Mouse (Mus musculus) gastrocnemius, postnatal 14 days (tissue): ENCODE results near the gene Thsd7a. TPM values are rescaled to one million over a fixed set of nuclear protein-coding genes. Genes with fewer than 3 reads are reported as not detected.

Experiments used
- DNase-seq: peaks from one replicate; pipeline ENCODE4 v3.0.0; 2021; ENCODE audit warnings: mixed read lengths
- intact Hi-C: fragments of 180-260 bp; cut with DNase I; formaldehyde crosslinking; loops from one replicate; pipeline ENCODE4 v1.15.1; 2025; ENCODE audit warnings: low total_unique reads
- total RNA-seq, 2 experiments: library from RNA; stranded (reverse); gene quantifications; 2 replicates each; pipeline ENCODE4 v1.2.3; 2021

Thsd7a gene
- total RNA-seq, 2 experiments from 2014 or later = 2.3 to 2.8 TPM

DNA sequence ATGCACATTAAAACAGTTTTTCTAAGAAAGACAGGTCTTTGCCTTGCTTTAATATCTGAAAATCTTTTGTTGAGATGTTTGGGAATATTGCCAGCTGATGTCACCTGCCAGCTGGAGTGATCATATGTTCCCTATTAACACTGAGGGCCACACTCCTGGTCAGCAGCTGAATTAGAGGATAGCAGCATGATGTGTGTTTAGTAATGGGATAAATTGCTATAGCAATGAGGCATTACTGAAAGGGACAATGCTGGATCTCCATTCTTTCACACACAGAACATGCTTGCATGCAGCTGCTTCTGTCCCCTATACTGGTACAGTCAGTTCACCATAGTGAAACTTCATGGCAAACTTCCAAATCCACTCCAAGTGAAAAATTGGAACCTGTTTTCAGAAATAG, 230.1 kb downstream of the Thsd7a start:
- intact Hi-C loops = no loop called here
- DNase-seq = no peak

GRCm38 (mm10) chr6:12518283-12518903, 230.8 kb downstream of the Thsd7a start:
- DNase-seq = no peak
- intact Hi-C loops = no loop called here

DNA sequence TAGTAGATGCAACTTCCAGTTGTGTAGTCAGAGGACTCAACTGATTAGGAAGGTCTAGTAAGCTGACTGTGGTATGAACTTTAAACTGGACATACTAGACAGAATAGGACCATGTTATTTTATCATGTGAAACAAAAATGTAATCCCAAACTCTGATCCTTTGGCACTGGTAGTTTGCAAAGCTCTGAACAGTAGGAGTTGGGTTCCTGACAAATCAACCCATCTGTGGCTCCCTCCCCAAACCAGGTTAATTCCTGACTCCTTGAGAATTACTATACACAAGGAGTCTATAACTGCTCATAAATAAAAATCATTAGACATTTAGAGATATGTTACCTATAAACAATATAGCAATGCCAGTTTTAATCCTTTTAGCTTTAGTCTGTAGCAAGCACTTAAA, 231.5 kb downstream of the Thsd7a start:
- no peak for DNase-seq
- intact Hi-C loops = no loop called here

DNA sequence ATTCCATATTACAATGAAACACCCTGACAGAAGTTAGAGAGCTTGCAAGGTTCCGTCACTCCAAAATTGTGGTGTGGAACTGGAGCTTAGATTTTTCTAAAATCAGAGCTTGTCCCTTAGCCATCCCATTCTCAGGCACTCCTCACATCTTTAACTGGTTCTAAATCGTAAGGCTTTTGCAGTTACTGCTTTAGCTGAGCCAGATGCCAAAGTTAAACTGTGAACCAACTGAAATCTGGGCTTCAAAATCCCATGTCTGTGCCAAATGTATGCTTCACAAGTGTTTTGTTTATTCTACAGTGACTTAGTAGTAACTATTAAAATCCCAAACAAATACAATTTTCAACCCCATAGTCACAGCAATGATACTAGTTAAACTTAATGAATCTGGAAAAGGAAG, 242.3 kb downstream of the Thsd7a start:
- intact Hi-C loops = no loop called here
- DNase-seq = no peak

DNA sequence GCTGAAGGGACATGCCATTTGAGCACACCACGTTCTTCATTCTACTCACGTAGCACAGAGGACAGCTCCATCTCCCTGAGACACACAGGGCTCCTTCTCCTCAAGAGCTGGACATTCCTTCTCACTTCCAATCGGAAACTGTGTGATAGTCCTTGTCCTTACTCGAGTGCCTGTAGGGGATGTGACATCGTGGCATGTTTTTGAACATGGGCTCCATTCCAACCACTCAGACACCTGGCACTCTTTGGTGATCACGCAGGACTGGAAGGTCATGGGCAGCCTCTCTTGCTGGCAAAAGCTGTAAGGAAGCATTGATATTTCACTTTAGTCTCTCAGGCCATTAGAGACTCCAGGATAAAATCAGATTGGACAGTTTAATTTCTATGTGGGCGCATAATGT, 245.3 kb downstream of the Thsd7a start:
- DNase-seq = no peak
- intact Hi-C loops = no loop called here

DNA sequence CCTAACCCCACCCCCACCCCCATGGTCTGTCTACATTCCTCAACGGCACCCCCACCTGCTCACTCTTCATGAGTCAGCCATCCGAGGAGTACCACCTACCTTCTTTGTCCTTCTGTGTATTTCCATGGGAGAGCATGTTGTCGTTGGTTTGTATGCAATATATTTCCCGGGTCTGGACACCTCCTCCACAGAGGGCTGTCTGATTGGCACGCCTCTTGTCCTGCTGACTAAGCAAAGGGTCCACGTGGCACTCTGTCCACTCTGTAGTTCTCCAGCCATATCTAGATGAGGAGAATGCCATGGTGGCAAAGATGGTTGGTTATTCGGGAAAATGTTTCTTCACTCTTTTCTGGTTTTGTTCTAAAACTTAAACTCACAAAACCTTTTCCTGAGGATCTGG, 248.3 kb downstream of the Thsd7a start:
- intact Hi-C loops = no loop called here
- DNase-seq = no peak

DNA sequence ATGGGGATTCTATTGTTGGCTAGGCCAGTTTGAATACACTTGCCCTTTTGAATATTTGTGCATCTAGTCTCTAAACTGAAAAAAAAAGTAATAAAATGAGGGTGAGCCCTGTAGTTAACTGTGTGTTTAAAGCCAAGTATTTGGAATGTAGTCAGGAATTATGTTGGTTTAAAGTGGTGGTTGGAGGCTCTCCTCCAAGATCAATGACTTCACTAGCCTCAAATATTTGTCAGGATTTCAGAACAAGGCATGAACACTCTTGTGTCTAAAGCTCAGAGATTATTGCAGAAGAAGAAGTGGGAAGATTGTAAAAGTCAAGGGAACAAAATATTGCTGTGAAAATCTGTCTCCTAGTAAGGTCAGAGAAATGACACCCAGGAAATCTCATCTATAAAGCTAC, 249.3 kb downstream of the Thsd7a start:
- intact Hi-C loops = no loop called here
- no peak for DNase-seq

DNA sequence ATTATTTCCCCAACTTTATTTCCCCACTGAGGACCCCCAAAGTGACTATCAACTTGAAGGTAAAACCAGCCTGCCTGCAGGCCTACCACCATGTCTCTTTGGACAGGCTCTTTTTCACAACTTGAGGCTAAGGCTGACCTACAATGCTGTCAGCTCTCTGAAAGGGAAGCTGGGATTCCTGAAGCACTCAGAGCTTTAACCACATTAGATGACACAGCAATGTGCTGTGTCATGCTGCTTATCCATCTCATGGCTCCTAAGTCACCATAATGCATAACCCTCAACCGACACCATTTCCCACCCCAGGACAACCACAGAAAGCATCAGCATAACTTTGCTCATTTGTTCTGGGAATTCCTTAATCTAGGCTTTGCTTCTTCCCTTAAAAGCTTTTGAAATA, 255.6 kb downstream of the Thsd7a start:
- DNase-seq = no peak
- intact Hi-C loops = no loop called here

DNA sequence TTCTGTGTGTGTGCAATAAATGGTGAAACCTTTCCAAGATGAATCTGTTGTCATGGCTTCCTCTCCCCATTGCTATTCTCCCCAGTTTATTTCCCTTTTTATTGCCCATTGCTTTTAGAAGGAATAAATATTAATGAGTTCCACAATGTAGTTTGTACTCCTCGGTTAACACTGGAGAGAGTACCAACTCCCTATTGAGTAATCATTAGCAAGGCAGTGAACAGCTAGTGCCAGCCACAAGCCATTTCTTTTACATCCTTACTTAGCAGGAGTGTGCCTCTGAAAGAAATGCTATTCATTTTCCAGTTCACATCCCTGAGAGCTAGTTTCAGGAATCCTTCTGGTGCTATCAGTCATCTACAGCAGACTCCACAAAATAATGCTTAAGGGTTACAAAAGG, 260.3 kb downstream of the Thsd7a start:
- DNase-seq = no peak
- intact Hi-C loops = no loop called here

DNA sequence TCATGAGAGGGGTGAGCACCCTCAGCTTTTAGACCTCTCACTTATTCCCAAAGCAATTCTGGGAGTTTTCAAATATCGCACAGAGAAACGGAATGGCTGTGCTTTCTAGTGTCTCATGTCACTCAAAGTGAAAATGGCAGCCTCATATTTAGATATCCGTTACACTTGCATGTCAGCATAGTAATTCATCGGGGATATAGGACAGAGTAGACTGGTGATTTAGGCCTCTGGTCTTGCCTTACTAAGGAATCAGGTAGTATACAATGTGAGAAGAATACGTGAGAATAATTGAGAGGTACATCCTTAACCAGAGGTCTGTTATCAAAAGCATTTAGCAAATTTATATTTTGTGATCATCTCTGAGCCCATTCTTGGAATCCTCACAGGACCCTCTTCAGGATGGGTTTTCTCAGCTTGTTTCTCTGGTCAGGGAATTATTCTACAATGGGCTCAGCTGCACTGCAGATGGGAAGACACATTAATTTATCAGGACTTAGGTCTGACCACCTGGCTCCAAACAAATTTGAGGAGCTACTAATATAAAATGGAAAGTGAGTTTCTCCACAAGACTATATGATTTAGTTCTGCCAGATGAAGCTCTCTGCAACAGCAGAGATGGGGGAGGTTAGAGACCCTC, 267.6 kb downstream of the Thsd7a start:
- intact Hi-C loops = no loop called here
- no peak for DNase-seq

DNA sequence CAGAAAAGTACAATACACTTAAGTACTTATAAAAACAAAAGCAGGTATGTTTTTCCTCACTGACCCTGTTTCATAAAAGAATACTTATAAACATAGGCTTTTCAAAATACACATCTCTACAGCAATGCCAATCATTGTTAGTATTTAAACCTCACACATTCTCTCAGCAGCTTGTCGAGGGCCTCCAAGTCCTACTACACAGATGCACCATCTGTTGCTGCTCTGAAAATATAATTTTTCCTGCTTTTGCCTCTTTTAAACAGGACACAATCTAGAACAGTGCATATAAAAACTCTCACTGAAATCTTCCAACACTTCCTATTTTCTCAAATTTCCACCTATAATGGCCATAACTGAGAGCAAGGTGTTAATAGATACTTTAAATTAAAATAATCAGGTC, 270.9 kb downstream of the Thsd7a start:
- no peak for DNase-seq
- intact Hi-C loops = no loop called here

DNA sequence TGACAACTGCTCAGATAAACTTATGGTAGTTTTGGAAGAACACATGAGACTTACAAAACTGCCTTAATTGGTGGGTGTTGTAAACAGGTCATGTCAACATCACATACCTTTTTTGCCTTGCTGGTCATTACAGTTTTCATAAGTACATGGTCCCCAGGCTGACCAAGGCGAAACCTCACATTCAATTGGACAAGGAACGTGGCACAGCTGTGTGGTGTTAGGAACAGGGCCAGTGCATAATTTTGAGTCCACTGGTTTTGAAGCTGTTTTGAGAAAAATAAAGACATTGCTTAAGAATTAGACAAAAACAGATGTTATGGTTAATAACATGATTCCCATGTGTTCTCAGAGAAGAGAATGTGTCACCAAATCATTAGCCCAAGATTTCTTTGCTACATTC, 278.3 kb downstream of the Thsd7a start:
- DNase-seq = no peak
- intact Hi-C loops = no loop called here

DNA sequence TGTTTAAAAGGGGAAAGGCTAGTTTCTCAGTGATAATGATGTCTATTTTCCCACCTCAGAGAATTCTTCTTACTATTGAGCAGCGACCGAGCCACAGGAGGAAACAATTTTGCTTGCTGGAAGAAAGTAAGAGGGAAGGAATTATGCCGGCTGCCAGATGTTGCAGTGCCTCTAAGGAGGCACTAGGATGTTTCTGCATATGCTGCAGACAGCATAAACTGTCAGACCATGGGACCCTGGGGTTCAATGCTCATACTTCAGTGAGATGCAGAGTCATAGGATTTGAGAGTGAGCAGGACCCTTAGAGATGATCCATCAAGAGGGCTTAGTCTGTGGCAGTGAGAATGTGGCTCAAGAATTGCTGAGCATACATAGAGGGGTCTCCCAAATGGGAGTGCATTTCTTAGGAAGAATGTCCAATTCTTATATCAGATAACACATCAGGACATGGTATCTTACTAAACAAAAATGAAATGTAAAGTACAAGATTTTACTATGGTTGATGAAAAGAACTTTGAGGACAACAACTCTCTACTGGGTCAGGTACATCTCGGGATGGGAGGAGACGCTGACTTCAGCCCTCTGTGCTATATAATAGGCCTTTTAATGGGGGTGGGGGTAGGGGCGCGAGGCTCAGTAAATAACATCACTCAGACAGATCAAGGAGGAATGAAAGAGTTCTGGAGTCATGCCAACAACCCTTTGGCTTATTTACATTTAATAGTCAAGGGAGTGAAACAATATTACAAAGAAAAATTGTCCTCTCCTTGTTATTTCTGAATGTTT, 281.7 kb downstream of the Thsd7a start:
- intact Hi-C loops = no loop called here
- DNase-seq = no peak

GRCm38 (mm10) chr6:12458841-12459240, 290.4 kb downstream of the Thsd7a start:
- no peak for DNase-seq
- intact Hi-C loops = no loop called here

DNA sequence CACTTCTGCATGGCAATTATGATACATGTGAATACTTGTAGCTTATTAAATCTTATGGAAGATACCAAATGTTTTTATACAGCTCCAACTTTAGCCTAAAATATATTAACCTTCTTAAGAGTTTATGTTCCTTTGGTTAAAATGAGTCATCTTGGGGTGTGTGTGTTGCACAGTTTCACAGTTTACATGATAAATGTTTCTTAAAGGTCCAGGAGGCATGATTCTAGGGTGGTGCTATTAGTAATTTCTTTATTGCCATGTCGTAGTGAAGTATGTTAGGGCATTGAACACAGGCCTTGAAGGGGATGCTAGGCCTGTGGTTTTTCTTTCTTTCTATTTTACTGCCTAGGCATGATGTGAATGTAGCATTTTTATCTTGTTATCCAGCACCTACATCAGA, 291.8 kb downstream of the Thsd7a start:
- intact Hi-C loops = no loop called here
- no peak for DNase-seq

DNA sequence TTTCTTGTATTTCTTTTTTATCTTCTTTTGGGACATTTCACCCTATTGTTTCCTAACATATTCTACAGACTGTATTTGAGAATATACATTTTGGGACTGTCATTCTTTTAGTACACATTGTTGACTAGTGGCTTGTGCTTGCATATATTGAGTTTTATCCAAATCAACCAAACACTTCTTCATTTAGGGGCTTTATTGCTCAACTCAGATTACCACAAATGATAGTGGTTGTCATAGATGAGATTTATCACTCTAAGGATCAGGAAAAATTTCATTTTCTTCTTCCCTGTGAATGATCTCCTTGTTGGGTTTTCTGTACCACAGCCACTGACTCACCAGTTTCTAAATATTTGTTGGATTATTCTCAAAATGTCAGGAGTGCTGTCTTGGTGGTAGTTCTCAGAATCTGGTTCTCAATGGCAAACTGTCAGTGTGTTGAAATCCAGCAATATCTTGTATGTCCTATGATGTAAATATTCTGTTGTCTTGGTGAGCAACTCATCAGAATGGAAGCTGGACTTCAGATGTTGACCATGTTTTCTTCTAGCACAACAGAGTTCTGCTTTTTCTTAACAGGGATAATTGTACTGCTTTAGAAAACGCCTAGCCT, 294.2 kb downstream of the Thsd7a start:
- DNase-seq = no peak
- intact Hi-C loops = no loop called here

- intact Hi-C loops = no loop called here
Measured at GRCm38 (mm10) chr6:12454132-12454531, 295.1 kb downstream of the Thsd7a start.

GRCm38 (mm10) chr6:12448851-12449250, 300.4 kb downstream of the Thsd7a start:
- intact Hi-C loops = no loop called here
- peak; percentile 7 for DNase-seq

More at GRCm38 (mm10) chr6:12454132-12454531, 295.1 kb downstream of the Thsd7a start:
- no peak for DNase-seq

DNA sequence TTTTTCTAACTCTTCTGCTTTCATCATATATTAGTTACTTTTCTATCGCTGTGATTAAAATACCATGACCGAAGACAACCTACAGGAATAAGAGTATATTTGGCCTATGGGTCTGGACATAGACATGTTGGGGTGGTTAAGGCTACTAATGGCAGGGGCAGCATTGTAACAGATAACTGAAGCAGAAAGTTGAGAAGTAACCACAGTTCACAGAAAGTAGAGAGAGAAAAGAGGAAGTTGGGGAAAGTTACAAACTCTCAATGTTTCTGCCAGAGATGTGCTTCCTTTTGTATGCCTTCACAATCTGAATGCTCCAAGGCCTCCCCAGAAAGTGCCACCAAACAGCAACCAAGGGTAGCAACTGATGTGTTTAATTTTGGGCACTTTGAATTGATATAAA, 303.7 kb downstream of the Thsd7a start:
- no peak for DNase-seq
- intact Hi-C loops = no loop called here

- no peak for DNase-seq
- intact Hi-C loops = no loop called here
Measured at GRCm38 (mm10) chr6:12439561-12439960, 309.6 kb downstream of the Thsd7a start.

- intact Hi-C loops = no loop called here
- no peak for DNase-seq
Measured at GRCm38 (mm10) chr6:12419070-12419469, 330.1 kb downstream of the Thsd7a start.
